Mouse (Mus musculus) layer of hippocampus, postnatal 14 days (tissue): ENCODE results near the gene Nup62. TPM values are rescaled to one million over a fixed set of nuclear protein-coding genes. Genes with fewer than 3 reads are reported as not detected.

Experiments
- DNase-seq, 2 experiments: peaks; one replicate each; pipeline ENCODE4 v3.0.0; 2021 to 2022; ENCODE audit warnings: low spot score in 2 of 2, mixed read lengths in 1 of 2
- long read RNA-seq, 2 experiments: library from polyadenylated mRNA; stranded (forward); transcript quantifications; one replicate each; pipeline ENCODE4 v2.0.0; 2021
- total RNA-seq, 2 experiments: library from RNA; stranded (reverse); gene quantifications; 2 replicates each; pipeline ENCODE4 v1.2.3; 2021

The Nup62 gene
- total RNA-seq: 10 to 100 TPM; 29.6 to 36.7 TPM
- long read RNA-seq, experiment 1, transcript Nup62-201 (2 exons, 2,722 nt): major isoform, 10 of 14 reads
- long read RNA-seq, experiment 1, partial matches to known transcripts: 4 of 14 reads
- long read RNA-seq, experiment 1, other reads (novel, unspliced or antisense): 0 of 14 reads
- long read RNA-seq, experiment 2, transcript Nup62-201 (2 exons, 2,722 nt): major isoform, 16 of 16 reads
- long read RNA-seq, experiment 2, partial matches to known transcripts: 0 of 16 reads
- long read RNA-seq, experiment 2, other reads (novel, unspliced or antisense): 0 of 16 reads

GRCm38 (mm10) chr7:44815721-44816469 lies at the start of gene Nup62, which contains the start of gene Il4i1:
TSS of gene Nup62 (plus strand) at chr7:44816088.
TSS of gene Il4i1 (plus strand) at chr7:44816387.
- DNase-seq: peak; percentile 99

GRCm38 (mm10) chr7:44768129-44768528 lies 47.8 kb upstream of the Nup62 start:
- no peak for DNase-seq

- DNase-seq: peak in 1 of 2 experiments; percentile 17
Observed at GRCm38 (mm10) chr7:44770046-44770578, 45.8 kb upstream of the Nup62 start.

GRCm38 (mm10) chr7:44772591-44773204 lies 43.2 kb upstream of the Nup62 start:
- DNase-seq: no peak

- DNase-seq: no peak
Observed at GRCm38 (mm10) chr7:44776849-44777498, 38.9 kb upstream of the Nup62 start.

- DNase-seq: no peak
Observed at GRCm38 (mm10) chr7:44780101-44780500, 35.8 kb upstream of the Nup62 start.

GRCm38 (mm10) chr7:44789531-44789930 lies 26.4 kb upstream of the Nup62 start:
- no peak for DNase-seq

GRCm38 (mm10) chr7:44790066-44790465 lies 25.8 kb upstream of the Nup62 start:
- DNase-seq: no peak

- DNase-seq: no peak
Observed at GRCm38 (mm10) chr7:44792781-44793180, 23.1 kb upstream of the Nup62 start.

GRCm38 (mm10) chr7:44808927-44809326 lies 7.0 kb upstream of the Nup62 start:
- no peak for DNase-seq

- no peak for DNase-seq
Observed at GRCm38 (mm10) chr7:44809466-44809865, 6.4 kb upstream of the Nup62 start.

GRCm38 (mm10) chr7:44810365-44810764 lies 5.5 kb upstream of the Nup62 start:
- DNase-seq: no peak

GRCm38 (mm10) chr7:44810819-44811557 lies 4.9 kb upstream of the Nup62 start:
- no peak for DNase-seq

GRCm38 (mm10) chr7:44812651-44813325 lies 3.1 kb upstream of the Nup62 start:
- no peak for DNase-seq

GRCm38 (mm10) chr7:44813985-44814384 lies 1.9 kb upstream of the Nup62 start:
- no peak for DNase-seq

- DNase-seq: no peak
Observed at GRCm38 (mm10) chr7:44814423-44814822, 1.5 kb upstream of the Nup62 start.

GRCm38 (mm10) chr7:44814952-44815553 lies 835 bp upstream of the Nup62 start:
- DNase-seq: no peak

GRCm38 (mm10) chr7:44816470-44817021 lies 658 bp downstream of the Nup62 start, which contains the start of gene Atf5:
TSS of gene Atf5 (minus strand) at chr7:44816658.
- peak; percentile 49 to 64 for DNase-seq

- DNase-seq: no peak
Observed at GRCm38 (mm10) chr7:44817441-44817840, 1.6 kb downstream of the Nup62 start.
